Mouse (Mus musculus) intestine, embryonic 16.5 days (tissue): Measurements from ENCODE around the gene Iyd. TPM values are rescaled to one million over a fixed set of nuclear protein-coding genes. Genes with fewer than 3 reads are reported as not detected.

Experiments
- ATAC-seq: fragments of 200-750 bp; cut with Nextera tagmentation; 2 replicates; pipeline ENCODE4 v1.8.0; 2017; ENCODE audit warnings: moderate TSS enrichment, moderate library complexity
- H3K27ac ChIP-seq: fragments of 300-500 bp; sonication (generic); 2 replicates; pipeline ENCODE4 v1.5.1; 2014; ENCODE audit warnings: mild to moderate bottlenecking, low read length
- H3K27me3 ChIP-seq: fragments of 300-500 bp; sonication (generic); replicated peaks from 2 replicates; pipeline ENCODE4 v1.6.1; 2014; ENCODE audit warnings: low read length, control low read depth, mixed read lengths; ENCODE audit not compliant: control insufficient read depth, insufficient read depth
- H3K36me3 ChIP-seq: fragments of 300-500 bp; sonication (generic); 2 replicates; pipeline ENCODE4 v1.6.1; 2014; ENCODE audit warnings: low read length, control low read depth; ENCODE audit not compliant: control insufficient read depth, insufficient read depth
- H3K4me1 ChIP-seq: fragments of 300-500 bp; sonication (generic); 2 replicates; pipeline ENCODE4 v1.6.1; 2014; ENCODE audit warnings: low read length, control low read depth, mixed read lengths; ENCODE audit not compliant: control insufficient read depth, insufficient read depth
- H3K4me2 ChIP-seq: fragments of 300-500 bp; sonication (generic); 2 replicates; pipeline ENCODE4 v1.6.1; 2014; ENCODE audit warnings: low read depth, low read length, control low read depth
- H3K4me3 ChIP-seq: fragments of 300-500 bp; sonication (generic); 2 replicates; pipeline ENCODE4 v1.5.1; 2014; ENCODE audit warnings: mild to moderate bottlenecking, low read length
- H3K9ac ChIP-seq: fragments of 300-500 bp; sonication (generic); 2 replicates; pipeline ENCODE4 v1.6.1; 2014; ENCODE audit warnings: low read depth, low read length
- H3K9me3 ChIP-seq: fragments of 300-500 bp; sonication (generic); 2 replicates; pipeline ENCODE4 v1.6.1; 2016; ENCODE audit warnings: low read length, control low read depth; ENCODE audit not compliant: control insufficient read depth
- WGBS: fragments of 180-500 bp; shearing (Covaris S2); extraction: QIAGEN DNeasy Blood & Tissue Kit; methylation state at CpG from one replicate; pipeline ENCODE4 v1.1.7; 2014; 5-methylcytosine and 5-hydroxymethylcytosine counted together
- polyA plus RNA-seq: library from polyadenylated mRNA; unstranded; fragments of >200 nt; fragmentation: Nextera tagmentation; extraction: Ambion mirVana; gene quantifications from 2 replicates; pipeline ENCODE4 v1.2.1, GENCODE M21; 2015

Gene Iyd
- polyA plus RNA-seq, 1 experiment from 2014 or later, result 7.6 TPM

DNA sequence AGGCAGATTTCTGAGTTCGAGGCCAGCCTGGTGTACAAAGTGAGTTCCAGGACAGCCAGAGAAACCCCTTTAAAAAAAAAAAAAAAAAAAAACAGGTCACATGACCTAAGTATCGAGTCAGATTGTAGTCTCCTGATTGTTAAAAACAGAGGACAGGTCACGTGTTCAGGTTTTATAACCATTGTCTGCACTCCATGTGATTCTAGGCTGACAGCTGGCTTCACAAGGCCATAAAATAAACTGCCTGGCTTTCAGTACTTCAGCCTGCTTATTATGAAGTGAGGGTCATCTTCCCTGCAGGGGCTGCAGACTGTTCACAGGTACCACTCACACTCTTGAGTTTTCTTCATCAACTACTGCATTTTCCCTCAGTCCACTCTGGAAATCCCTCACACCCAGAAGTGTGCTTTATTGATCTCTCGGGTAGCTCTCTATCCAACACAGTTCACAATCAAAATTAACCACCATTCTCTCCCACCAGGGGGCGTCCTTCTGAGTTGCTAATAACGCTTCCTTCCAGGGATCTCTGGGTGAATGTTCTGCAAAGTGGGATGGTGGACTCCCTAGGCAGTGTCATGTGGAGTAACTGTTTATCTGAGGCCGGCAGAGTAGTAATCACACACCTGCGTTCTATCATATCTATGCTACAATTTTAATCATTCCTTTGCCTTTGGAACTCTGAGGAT lies 27.3 kb upstream of the Iyd start:
- Histone ChIP-seq H3K4me3 (no peak overlapping the region), H3K9me3 (no peaks in the 10 kb centered on the region), H3K36me3 (no peaks in the 10 kb centered on the region), H3K9ac (no peak overlapping the region), H3K4me2 (no peak overlapping the region), H3K27me3 (no peaks in the 10 kb centered on the region), H3K27ac (no peak overlapping the region), H3K4me1 (peaks cover 6% of the 10 kb centered on the region)
- peak; percentile 55; the same call in 1 of the 2 replicates for ATAC-seq
- 66% methylated on average over 8 of the region's 8 CpGs for WGBS

DNA sequence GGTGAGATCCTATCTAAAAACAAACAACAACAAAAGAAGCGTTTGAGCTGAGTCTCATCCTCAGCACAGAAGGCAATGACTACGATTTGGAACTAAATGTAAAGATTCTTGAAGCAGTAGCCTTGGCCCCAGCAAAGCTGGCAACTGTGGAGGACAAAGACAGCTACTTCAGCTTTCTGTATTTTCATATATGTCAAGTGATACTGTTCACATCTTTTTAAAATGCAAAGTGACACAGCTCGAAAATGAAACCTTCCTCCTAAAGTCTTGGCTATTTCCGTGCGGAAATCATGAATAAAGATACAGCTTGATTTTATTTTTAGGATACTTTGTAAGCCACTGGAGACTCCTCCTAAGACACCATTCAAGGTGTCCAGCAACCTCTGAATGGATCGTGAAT lies 26.1 kb upstream of the Iyd start:
- H3K9ac ChIP-seq, result no peak overlapping the region
- WGBS, result 71% methylated on average over 6 of the region's 6 CpGs
- no peak overlapping the region for H3K4me2 ChIP-seq
- H3K4me1 ChIP-seq, result no peaks in the 10 kb centered on the region
- H3K9me3 ChIP-seq, result no peaks in the 10 kb centered on the region
- no peak overlapping the region for H3K4me3 ChIP-seq
- H3K27me3 ChIP-seq, result no peaks in the 10 kb centered on the region
- no peaks in the 10 kb centered on the region for H3K36me3 ChIP-seq
- no peak for ATAC-seq
- H3K27ac ChIP-seq, result no peak overlapping the region

DNA sequence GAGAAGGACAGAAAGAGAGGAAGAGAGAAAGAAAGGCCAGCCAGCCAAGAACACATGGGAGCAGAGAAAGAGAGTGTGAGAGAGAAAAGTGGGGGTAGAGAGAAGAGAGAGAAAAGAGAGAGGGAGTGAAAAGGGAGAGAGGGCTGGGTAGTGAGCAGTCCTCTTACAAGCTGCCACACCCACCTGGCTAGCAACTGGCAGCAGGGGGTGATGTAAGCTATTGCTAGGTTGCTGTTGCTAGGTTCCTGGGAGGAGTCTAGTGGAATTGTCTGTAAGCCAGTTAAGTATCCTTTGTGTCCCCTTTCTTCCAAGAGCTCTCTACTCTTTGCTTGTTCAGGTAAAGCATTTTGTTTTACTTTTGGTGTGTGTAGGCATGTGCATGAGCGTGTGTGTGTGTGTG lies 25.4 kb upstream of the Iyd start:
- 89% methylated on average over 1 of the region's 1 CpGs for WGBS
- Histone ChIP-seq H3K4me3 (no peak overlapping the region), H3K36me3 (no peaks in the 10 kb centered on the region), H3K4me1 (no peaks in the 10 kb centered on the region), H3K9me3 (no peaks in the 10 kb centered on the region), H3K27ac (no peak overlapping the region), H3K9ac (no peak overlapping the region), H3K4me2 (no peak overlapping the region), H3K27me3 (no peaks in the 10 kb centered on the region)
- ATAC-seq, result no peak

GRCm38 (mm10) chr10:3516442-3516841 lies 23.6 kb upstream of the Iyd start:
- no peak overlapping the region for H3K9ac ChIP-seq
- H3K4me2 ChIP-seq, result no peak overlapping the region
- no peak overlapping the region for H3K27ac ChIP-seq
- no peaks in the 10 kb centered on the region for H3K27me3 ChIP-seq
- no peak for ATAC-seq
- H3K4me3 ChIP-seq, result no peak overlapping the region
- H3K36me3 ChIP-seq, result no peaks in the 10 kb centered on the region
- WGBS, result 66% methylated on average over 6 of the region's 6 CpGs
- no peaks in the 10 kb centered on the region for H3K4me1 ChIP-seq
- no peaks in the 10 kb centered on the region for H3K9me3 ChIP-seq

DNA sequence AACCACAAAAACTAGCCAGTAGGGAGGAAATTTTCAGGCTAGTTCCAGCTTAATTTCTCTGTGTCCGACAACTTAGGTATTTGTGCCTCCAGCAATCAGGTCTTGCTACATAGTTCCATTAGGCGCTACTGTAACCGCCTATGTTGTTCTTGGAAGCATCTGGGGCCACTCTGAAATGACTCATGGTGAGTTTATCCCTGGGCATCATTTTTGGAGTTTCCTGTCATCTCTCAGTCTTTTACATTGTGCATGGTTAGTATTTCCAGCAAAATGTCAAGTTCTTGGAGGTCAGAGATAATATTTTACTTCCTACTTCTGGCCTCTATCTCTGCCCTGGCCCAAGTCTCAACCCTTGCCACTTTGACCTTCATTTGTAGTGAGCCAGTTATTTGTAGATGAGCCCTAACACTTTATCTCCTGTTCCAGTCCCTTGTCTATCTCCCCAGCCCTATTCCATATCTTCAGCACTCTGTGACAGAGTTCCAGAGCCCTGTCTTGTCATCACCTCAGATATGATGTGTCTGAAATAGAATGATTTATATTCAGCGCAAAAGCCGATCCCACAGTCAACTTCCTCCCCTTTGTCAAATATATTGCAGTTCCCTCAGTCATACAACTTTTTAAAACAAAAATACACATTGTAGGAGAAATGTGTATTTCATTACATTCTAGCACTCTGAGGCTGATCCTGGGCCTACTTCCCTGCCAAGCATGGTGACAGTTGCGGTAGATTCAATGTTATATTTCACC lies 16.8 kb upstream of the Iyd start:
- ATAC-seq, result no peak
- 91% methylated on average over 6 of the region's 6 CpGs for WGBS
- H3K4me2 ChIP-seq, result no peak overlapping the region

DNA sequence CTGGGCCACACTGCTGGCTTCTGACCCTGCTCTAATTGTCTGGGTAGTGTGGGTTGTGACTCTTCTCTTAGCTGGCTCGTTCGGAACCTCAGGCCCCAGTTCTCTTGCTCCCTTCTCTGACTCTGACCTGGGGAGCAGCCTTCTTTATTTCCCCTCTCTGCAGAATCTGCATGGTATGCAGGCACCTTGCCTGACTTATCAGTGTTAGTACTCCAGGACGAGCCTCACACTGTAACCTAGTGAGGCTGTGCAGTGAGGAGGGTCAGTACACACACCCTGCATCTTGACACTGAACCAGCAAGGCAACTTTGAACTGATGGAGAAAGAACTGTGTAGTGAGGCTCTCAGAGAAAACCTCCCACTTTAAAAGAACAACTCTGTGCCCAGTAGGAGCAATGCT lies 15.5 kb upstream of the Iyd start:
- H3K9me3 ChIP-seq, result no peaks in the 10 kb centered on the region
- H3K27me3 ChIP-seq, result no peaks in the 10 kb centered on the region
- H3K4me1 ChIP-seq, result no peaks in the 10 kb centered on the region
- no peak overlapping the region for H3K9ac ChIP-seq
- H3K27ac ChIP-seq, result no peak overlapping the region
- no peak for ATAC-seq
- WGBS, result 69% methylated on average over 3 of the region's 3 CpGs
- no peak overlapping the region for H3K4me2 ChIP-seq
- no peaks in the 10 kb centered on the region for H3K36me3 ChIP-seq
- no peak overlapping the region for H3K4me3 ChIP-seq

More for the DNA sequence above, 16.8 kb upstream of the Iyd start:
- Histone ChIP-seq H3K36me3 (no peaks in the 10 kb centered on the region), H3K27me3 (no peaks in the 10 kb centered on the region), H3K9ac (no peak overlapping the region), H3K9me3 (no peaks in the 10 kb centered on the region), H3K4me1 (no peaks in the 10 kb centered on the region), H3K4me3 (no peak overlapping the region), H3K27ac (no peak overlapping the region)

GRCm38 (mm10) chr10:3525420-3526019 lies 14.5 kb upstream of the Iyd start:
- no peak overlapping the region for H3K27ac ChIP-seq
- no peaks in the 10 kb centered on the region for H3K36me3 ChIP-seq
- H3K4me2 ChIP-seq, result no peak overlapping the region
- no peaks in the 10 kb centered on the region for H3K4me1 ChIP-seq
- H3K9ac ChIP-seq, result no peak overlapping the region
- WGBS, result 26% methylated on average over 2 of the region's 2 CpGs
- no peaks in the 10 kb centered on the region for H3K9me3 ChIP-seq
- H3K27me3 ChIP-seq, result no peaks in the 10 kb centered on the region
- no peak for ATAC-seq
- H3K4me3 ChIP-seq, result no peak overlapping the region

DNA sequence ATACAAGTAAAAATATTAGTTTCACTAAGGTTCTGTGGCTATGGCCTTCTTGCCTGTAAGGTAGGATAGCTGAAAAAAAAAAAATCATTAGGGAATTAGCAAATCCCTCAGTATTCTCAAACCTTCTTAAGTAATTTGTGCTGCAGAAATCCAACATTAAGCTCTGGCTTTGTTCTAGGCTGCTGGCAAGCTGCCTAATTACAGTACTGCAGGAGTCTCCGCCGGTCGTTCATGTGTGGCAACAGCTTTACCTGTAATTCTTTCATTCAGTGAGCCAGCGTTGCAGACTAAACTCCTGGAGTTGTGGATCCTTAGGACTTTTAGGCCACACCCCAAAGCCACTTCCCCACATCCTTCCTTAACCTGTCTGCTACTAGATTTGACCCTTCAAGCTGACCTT lies 10.2 kb upstream of the Iyd start:
- Histone ChIP-seq H3K36me3 (no peaks in the 10 kb centered on the region), H3K4me1 (0 out of 2 replicates have a peak, but pooled peaks cover 2% of the 10 kb centered on the region), H3K9me3 (no peaks in the 10 kb centered on the region), H3K27ac (no peak overlapping the region), H3K27me3 (no peaks in the 10 kb centered on the region), H3K9ac (no peak overlapping the region), H3K4me2 (no peak overlapping the region), H3K4me3 (no peak overlapping the region)
- ATAC-seq, result no peak
- WGBS, result 68% methylated on average over 4 of the region's 4 CpGs

- Histone ChIP-seq H3K9me3 (no peaks in the 10 kb centered on the region), H3K4me1 (0 out of 2 replicates have a peak, but pooled peaks cover 2% of the 10 kb centered on the region), H3K36me3 (no peaks in the 10 kb centered on the region), H3K4me2 (no peak overlapping the region), H3K27ac (no peak overlapping the region), H3K9ac (no peak overlapping the region), H3K4me3 (no peak overlapping the region), H3K27me3 (no peaks in the 10 kb centered on the region)
- ATAC-seq, result no peak
- WGBS, result 70% methylated on average over 4 of the region's 4 CpGs
Observed at GRCm38 (mm10) chr10:3530661-3531060, 9.4 kb upstream of the Iyd start.
